Mouse (Mus musculus) liver, adult 2 months (tissue): ENCODE data around the gene Vasp.

Source experiments
- CTCF ChIP-seq: fragments of 200-500 bp; IDR thresholded peaks from 2 replicates; pipeline ENCODE4 v1.5.1; 2011; ENCODE audit warnings: low read depth, low read length, control low read depth
- POLR2A ChIP-seq: fragments of 200-500 bp; IDR thresholded peaks from 2 replicates; pipeline ENCODE4 v1.6.1; 2011; ENCODE audit warnings: low read length, control low read depth; ENCODE audit not compliant: insufficient read depth; ENCODE audit errors: extremely low read depth

GRCm38 (mm10) chr7:19270509-19271237 lies 944 bp downstream of the Vasp start:
- TF ChIP-seq POLR2A, result no peak
- no peak for TF ChIP-seq CTCF
